Mouse (Mus musculus): ENCODE measurements around the gene Galns.

Galns gene

GRCm38 (mm10) chr8:122567361-122568108 lies 43.7 kb downstream of the Galns start, which contains the start of gene Cdt1:
TSS of gene Cdt1 (plus strand) at chr8:122568015.
- DNase-seq (ENCODE audit: low spot score) = peak; percentile 97

GRCm38 (mm10) chr8:122566766-122567165 lies 44.5 kb downstream of the Galns start:
- DNase-seq (ENCODE audit: low spot score) = no peak

GRCm38 (mm10) chr8:122564363-122565352 lies 46.6 kb downstream of the Galns start:
- DNase-seq (ENCODE audit: low spot score) = no peak

GRCm38 (mm10) chr8:122561199-122561598 lies 50.1 kb downstream of the Galns start:
- DNase-seq (ENCODE audit: low spot score) = no peak

- peak; percentile 63 for DNase-seq (ENCODE audit: low spot score)
Observed at GRCm38 (mm10) chr8:122558671-122559349, 52.5 kb downstream of the Galns start.

- no peak for DNase-seq (ENCODE audit: low spot score)
Observed at GRCm38 (mm10) chr8:122557248-122558038, 53.8 kb downstream of the Galns start.

- no peak for DNase-seq (ENCODE audit: low spot score)
Observed at GRCm38 (mm10) chr8:122556030-122557009, 54.9 kb downstream of the Galns start.

- DNase-seq (ENCODE audit: low spot score) = no peak
Observed at GRCm38 (mm10) chr8:122554786-122555185, 56.5 kb downstream of the Galns start.

- DNase-seq (ENCODE audit: low spot score) = peak; percentile 92
Observed at GRCm38 (mm10) chr8:122551265-122552051, 59.8 kb downstream of the Galns start, which contains the start of gene Piezo1. TSS of gene Piezo1 (minus strand) at chr8:122551329.

GRCm38 (mm10) chr8:122550995-122551264 lies 60.3 kb downstream of the Galns start:
- no peak for DNase-seq (ENCODE audit: low spot score)

- DNase-seq (ENCODE audit: low spot score) = peak; percentile 64
Observed at GRCm38 (mm10) chr8:122550234-122550994, 60.8 kb downstream of the Galns start.

GRCm38 (mm10) chr8:122548891-122549439 lies 62.3 kb downstream of the Galns start:
- DNase-seq (ENCODE audit: low spot score) = no peak

- DNase-seq (ENCODE audit: low spot score) = no peak
Observed at GRCm38 (mm10) chr8:122548331-122548730, 62.9 kb downstream of the Galns start.

GRCm38 (mm10) chr8:122547815-122548214 lies 63.4 kb downstream of the Galns start:
- peak; percentile 59 for DNase-seq (ENCODE audit: low spot score)

- DNase-seq (ENCODE audit: low spot score) = peak; percentile 56
Observed at GRCm38 (mm10) chr8:122546811-122547453, 64.3 kb downstream of the Galns start.

- DNase-seq (ENCODE audit: low spot score) = no peak
Observed at GRCm38 (mm10) chr8:122546066-122546755, 65.1 kb downstream of the Galns start.

GRCm38 (mm10) chr8:122544138-122544537 lies 67.1 kb downstream of the Galns start:
- DNase-seq (ENCODE audit: low spot score) = no peak
